Mouse (Mus musculus) layer of hippocampus, adult 8-10 months (tissue): Measurements from ENCODE around the gene Tiprl. TPM values are rescaled to one million over a fixed set of nuclear protein-coding genes. Genes with fewer than 3 reads are reported as not detected.

Experiments
- DNase-seq, 2 experiments: peaks; one replicate each; pipeline ENCODE4 v3.0.0; 2022; ENCODE audit warnings: low spot score in 2 of 2
- total RNA-seq, 4 experiments: library from RNA; stranded (reverse); gene quantifications; 2 replicates each; pipeline ENCODE4 v1.2.4; 2022

The Tiprl gene
- total RNA-seq, 4 experiments from 2014 or later = 59.9 to 71.1 (median 65.2) TPM

- no peak for DNase-seq
These were observed 35.3 kb downstream of the Tiprl start for GRCm38 (mm10) chr1:165201445-165202012.

GRCm38 (mm10) chr1:165200748-165201147 lies 36.0 kb downstream of the Tiprl start:
- DNase-seq = no peak

GRCm38 (mm10) chr1:165199639-165200038 lies 37.2 kb downstream of the Tiprl start:
- no peak for DNase-seq

- no peak for DNase-seq
These were observed 37.8 kb downstream of the Tiprl start for GRCm38 (mm10) chr1:165198951-165199350.

- no peak for DNase-seq
These were observed 38.9 kb downstream of the Tiprl start for GRCm38 (mm10) chr1:165197875-165198274.

- no peak for DNase-seq
These were observed 41.3 kb downstream of the Tiprl start for GRCm38 (mm10) chr1:165195396-165195960.

GRCm38 (mm10) chr1:165194662-165195013 lies 42.2 kb downstream of the Tiprl start:
- DNase-seq = no peak

GRCm38 (mm10) chr1:165193880-165194661 lies 42.7 kb downstream of the Tiprl start, which contains the start of gene Sft2d2:
TSS of gene Sft2d2 (minus strand) at chr1:165194438.
- DNase-seq = peak; percentile 53 to 75

GRCm38 (mm10) chr1:165193426-165193825 lies 43.4 kb downstream of the Tiprl start:
- DNase-seq = no peak

GRCm38 (mm10) chr1:165192714-165193264 lies 44.0 kb downstream of the Tiprl start:
- no peak for DNase-seq

GRCm38 (mm10) chr1:165192102-165192501 lies 44.7 kb downstream of the Tiprl start:
- DNase-seq = no peak

GRCm38 (mm10) chr1:165191611-165192010 lies 45.2 kb downstream of the Tiprl start:
- no peak for DNase-seq

GRCm38 (mm10) chr1:165190571-165191273 lies 46.1 kb downstream of the Tiprl start:
- DNase-seq = no peak

- no peak for DNase-seq
These were observed 46.7 kb downstream of the Tiprl start for GRCm38 (mm10) chr1:165190068-165190467.

GRCm38 (mm10) chr1:165188806-165189580 lies 47.8 kb downstream of the Tiprl start:
- no peak for DNase-seq

- no peak for DNase-seq
These were observed 49.4 kb downstream of the Tiprl start for GRCm38 (mm10) chr1:165187357-165187756.

- no peak for DNase-seq
These were observed 50.3 kb downstream of the Tiprl start for GRCm38 (mm10) chr1:165186491-165186890.

GRCm38 (mm10) chr1:165185116-165185515 lies 51.7 kb downstream of the Tiprl start:
- no peak for DNase-seq

- no peak for DNase-seq
These were observed 52.6 kb downstream of the Tiprl start for GRCm38 (mm10) chr1:165184178-165184577.

GRCm38 (mm10) chr1:165183400-165183799 lies 53.4 kb downstream of the Tiprl start:
- DNase-seq = no peak

- no peak for DNase-seq
These were observed 57.5 kb downstream of the Tiprl start for GRCm38 (mm10) chr1:165179321-165179720.
